Mouse (Mus musculus): Measurements from ENCODE around the gene Mrpl50. TPM values are rescaled to one million over a fixed set of nuclear protein-coding genes. Genes with fewer than 3 reads are reported as not detected.
A peak's percentile ranks its signal among the peaks of the same experiment; 100 is the strongest.

Mrpl50 gene
- total RNA-seq (2021), result 10 to 100 TPM; 28.3 to 31.2 TPM

DNA sequence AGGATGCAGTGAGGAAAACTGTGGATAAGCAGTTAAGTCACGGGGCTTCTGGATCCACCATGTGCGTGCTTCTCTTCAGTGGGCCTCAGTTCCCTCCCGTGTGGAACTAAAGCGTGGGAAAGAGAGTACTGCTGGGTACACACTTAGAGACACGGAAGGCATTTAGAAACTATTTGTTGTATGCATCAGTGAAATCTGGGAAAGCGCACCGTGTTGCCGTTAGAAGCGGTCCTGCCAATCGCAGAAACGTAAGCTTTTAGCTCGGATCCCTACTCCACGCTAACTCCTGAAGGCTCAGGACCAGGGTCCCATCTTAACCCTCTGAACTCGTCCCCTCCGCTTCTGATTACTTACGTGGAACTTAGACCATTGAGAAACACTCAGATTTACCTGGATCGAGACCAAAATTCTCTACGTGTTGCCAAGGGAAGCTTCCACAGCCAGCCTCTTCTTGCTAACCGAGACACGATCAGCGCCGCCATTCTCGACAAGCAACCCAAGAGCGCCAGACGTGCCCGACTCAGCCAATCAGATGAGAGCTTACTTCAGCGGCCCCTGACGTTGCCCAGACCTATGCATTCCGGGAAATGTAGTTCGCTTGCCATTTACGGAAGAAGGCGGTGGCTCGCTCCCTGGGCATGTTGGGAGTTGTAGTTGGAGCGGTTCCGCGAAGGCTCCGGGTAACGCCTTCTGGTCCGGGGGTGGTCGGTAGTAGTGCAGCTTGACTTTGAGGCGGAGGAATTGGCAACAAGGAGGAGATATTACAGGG, at the start of gene Mrpl50, which contains the start of gene Zfp189:
Gene Mrpl50, minus strand, starts transcription at position 522 of the 769 bp plus-strand sequence.
Gene Zfp189, plus strand, starts transcription at position 605 of the 769 bp plus-strand sequence.
- DNase-seq (ENCODE audit: low spot score in 2 of 2), result peak; percentile 97 to 99
- intact Hi-C loops (cut with DNase I), result loop anchor here (5.0 kb wide), 2 partner anchors 112 to 463 kb away; partner anchors contain the start of genes Plppr1 and Rnf20

DNA sequence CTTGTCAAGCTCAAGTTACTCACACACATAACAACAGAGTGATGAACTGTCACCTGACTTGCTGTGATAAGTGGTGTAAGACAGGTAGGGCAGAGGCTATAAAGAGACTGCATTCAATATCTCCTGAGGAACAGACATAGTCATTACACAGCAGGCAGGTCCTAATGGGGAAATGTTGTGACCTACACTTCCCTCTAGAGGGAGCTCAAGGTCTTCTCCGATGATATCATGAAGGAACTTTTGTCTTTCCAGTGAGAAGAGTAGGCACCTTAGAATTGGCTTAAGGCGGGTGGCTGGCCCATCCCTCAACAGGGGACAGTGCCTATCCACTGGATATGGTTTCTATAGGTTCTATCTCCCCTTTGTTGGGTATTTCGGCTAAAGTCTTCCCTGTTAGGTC, 46.7 kb upstream of the Mrpl50 start:
- intact Hi-C loops (cut with DNase I), result loop anchor here (1.0 kb wide), 1 partner anchor 60 kb away; no protein-coding TSS in a partner anchor

DNA sequence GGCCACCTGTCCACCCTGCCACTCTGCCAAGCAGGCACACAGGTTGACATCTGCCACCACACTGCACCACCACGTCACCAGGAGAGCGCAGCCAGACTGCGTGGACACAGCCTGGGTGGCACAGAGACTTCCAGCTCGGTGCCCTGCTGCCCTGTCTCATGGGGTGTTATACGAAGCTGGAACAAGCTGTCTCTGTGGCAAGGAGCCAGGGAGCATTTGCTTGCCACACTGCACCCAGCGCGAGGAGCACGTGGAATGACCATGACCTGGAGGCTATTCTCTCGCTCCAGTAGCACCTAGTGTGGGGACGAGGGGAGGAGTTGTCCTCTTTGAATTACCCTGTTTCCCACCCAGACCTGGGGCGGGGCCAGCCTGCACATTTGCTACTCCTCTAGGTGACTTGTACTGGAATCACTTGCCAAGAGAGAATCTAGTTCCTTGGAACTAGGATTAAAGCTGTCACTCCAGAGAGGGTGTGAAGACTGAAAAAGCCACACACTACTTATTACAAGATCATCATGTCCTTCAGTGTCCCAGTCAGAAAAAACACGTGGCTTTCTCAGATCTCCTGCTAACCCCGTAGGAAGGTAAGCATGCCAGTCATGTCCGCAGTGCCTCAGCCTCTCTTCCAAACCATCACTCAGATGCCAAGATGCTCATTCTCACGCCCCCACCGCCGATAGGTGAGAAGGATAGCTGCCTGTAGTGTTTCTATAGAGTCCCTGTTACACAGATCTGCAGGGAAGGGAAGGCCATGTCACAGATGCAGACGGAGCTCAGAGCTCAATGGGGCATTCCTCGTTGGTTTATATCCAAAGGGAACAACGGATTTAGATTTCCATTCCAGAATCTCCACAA, 39.3 kb upstream of the Mrpl50 start:
- DNase-seq (ENCODE audit: low spot score in 2 of 2), result peak; percentile 35 to 43
- intact Hi-C loops (cut with DNase I), result no loop called here

More for the DNA sequence above, 46.7 kb upstream of the Mrpl50 start:
- peak; percentile 70 to 87 for DNase-seq (ENCODE audit: low spot score in 2 of 2)

DNA sequence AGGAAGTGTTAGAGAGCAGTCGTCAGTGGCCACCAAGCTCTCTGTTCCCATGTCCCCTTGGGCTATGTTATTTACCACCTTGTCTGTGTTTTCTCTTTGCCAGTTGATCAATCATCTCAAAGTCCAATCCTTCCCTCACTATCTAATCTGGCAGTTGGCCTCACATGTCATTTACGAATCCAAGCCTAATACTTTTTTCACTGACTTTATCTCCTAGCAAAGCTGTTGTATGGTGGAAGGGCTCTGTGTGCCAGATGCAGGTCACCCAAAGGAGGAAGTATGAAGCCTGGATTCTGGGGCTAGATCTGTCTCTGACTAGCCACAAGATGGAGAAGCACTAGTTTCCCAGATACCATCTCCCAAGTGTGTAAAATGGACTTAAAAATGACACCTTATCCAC, 37.3 kb upstream of the Mrpl50 start:
- DNase-seq (ENCODE audit: low spot score in 2 of 2), result no peak
- intact Hi-C loops (cut with DNase I), result no loop called here

DNA sequence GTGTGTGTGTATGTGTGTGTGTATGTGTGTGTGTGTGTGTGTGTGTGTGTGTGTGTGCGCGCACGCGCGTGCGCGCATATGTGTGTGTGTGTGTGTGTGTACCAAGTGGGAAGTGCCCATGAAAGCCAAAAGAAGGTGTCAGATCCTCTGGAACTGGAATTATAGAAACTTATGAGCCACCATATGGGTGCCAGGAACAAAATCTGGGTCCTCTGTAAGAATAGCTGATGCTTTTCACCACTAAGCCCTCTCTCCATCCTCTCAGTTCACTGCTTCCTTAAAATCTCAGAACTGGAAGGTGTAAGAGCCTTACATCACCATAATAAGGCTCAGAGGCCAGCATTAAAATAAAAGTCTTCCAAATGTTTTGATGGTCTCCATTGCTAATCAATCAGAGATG, 36.5 kb upstream of the Mrpl50 start:
- intact Hi-C loops (cut with DNase I), result loop anchor here (2.0 kb wide), 1 partner anchor 35 kb away; no protein-coding TSS in a partner anchor
- peak in 1 of 2 experiments; percentile 43 for DNase-seq (ENCODE audit: low spot score in 2 of 2)

DNA sequence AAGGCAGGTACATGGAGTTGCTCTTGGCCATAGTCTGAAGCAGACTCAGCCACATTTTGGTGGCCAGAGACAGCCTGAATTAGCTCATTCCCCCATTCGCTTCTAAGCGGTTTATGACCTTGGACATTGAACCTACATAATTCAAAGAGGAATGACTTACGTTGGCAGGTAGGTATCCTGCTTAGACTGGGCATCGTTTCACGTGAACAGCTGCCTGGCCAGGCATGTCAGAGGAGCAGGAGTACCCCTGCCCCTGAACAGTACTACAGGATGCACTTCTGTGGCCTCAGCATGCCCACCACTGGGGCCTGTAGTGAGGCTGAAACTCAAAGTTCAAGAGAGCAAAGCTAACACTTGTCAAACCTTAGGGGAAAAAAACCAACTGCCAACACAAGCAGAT, 32.5 kb upstream of the Mrpl50 start:
- intact Hi-C loops (cut with DNase I), result no loop called here

DNA sequence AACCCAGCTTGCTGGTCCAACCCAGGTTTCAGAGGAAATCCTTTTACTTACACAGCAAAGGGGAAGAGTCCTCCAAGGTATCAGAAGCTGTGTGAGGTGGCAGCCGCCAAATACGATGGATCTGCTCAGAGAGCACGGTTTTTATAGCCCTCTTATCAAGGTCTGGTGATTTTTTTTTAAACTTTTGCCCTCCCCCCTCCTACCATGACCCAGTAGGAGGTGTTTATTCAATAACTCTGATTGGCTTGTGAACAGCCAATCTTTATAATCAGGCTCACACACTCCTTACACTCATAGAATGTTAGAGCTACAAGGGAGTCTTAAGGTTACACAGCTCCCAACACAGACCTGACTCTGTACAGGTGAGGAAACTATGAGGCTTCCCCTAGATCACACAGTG, 28.5 kb upstream of the Mrpl50 start, which contains the start of gene Aldob:
Gene Aldob, minus strand, starts transcription at position 164 of the 400 bp plus-strand sequence.
- DNase-seq (ENCODE audit: low spot score in 2 of 2), result no peak
- intact Hi-C loops (cut with DNase I), result no loop called here

More for the DNA sequence above, 32.5 kb upstream of the Mrpl50 start:
- DNase-seq (ENCODE audit: low spot score in 2 of 2), result no peak

DNA sequence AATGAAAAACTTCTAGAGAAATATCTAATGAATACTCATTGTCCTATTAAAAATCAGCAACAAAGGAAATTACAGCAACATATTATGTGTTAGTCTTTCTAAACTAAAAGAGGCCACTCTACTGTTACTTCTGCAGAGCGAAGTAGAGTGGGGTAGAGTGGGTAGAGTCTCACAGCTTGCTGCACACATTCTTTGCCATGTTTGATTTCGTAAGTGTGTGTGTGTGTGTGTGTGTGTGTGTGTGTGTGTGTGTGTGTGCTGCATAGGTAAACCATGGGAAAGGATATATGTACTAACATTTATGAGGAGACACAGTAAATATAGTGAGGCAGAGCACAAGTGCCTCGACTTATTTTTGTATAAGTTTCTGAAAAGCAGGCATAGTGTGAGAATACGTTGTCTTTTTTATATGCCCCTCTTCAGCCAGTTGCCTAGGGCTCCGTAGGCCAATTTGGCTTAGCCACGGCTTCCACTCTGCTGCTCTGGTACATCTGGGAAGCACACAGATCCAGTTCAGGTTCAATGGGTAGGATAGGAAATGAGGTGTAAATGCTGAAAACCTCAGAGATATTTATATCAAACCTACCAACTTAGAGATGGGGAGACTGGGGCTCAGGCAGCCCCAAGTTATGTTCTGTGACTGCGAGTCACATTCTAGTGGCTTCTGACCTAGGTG, 26.8 kb upstream of the Mrpl50 start:
- no peak for DNase-seq (ENCODE audit: low spot score in 2 of 2)
- intact Hi-C loops (cut with DNase I), result no loop called here

DNA sequence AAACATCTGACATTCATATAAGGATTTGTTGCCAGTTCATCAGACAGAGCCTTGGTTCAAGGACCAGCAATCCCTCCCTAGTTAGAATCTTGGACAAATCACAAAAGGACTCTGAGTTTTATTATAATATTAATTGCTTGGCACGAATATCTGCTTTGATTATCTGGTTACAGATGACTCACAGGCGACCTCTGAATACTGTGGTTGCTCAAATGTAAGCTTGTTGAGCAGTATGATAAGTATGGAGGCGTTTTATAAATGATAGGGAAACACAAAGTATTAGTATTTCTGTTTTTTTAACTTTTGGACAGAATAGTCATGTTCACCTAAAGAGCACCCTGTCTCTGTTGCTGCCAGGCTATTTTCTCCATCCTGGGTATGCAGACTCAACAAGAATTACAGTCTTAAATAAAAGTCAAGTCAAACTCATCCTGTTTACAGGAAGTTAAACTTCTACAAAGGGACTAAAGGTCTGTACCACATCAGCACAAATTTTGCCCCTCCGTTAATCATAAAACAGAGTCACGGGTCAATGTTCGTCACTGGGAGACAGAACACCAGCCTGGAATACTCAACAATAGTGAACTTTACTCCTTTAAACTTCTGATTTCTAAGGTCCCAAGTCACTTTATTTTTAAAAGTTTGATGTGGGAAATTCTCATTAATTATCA, 26.1 kb upstream of the Mrpl50 start:
- no peak for DNase-seq (ENCODE audit: low spot score in 2 of 2)
- intact Hi-C loops (cut with DNase I), result no loop called here

DNA sequence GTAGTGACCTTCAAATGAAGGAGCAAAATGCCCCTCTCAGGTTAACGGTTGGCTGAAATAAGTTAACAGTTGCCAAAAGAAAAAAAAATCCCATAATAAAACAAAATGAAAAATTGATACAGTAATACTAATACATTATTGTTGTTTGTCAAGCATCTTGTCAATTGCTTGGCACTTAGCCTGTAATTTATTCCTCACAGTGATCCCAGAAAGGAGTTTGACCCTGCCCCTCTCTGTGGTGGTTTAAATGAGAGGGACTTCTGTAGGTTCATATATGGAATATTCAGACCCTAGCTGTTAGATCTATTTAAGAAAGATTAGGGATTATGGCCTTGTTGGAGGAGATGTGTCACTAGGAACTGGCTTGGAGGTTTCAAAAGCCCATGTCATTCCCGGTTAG, 25.1 kb upstream of the Mrpl50 start:
- intact Hi-C loops (cut with DNase I), result no loop called here
- no peak for DNase-seq (ENCODE audit: low spot score in 2 of 2)

DNA sequence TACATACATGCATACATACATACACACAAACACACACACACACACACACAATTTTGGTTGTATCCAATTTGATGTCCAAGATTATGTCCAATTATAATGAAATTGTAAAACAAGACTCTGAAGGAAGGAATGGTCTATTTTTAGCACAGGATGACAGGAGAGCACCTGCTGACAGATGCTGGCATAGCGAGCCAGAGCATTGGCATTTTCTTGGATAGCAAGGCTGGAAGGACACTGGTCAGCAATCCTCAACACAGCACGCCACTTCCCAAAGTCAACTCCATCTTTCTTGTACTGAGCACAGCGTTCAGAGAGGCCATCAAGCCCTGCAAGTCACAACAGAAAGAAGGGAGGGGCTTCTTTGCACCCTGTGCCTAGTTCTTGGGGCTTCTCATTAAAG, 20.1 kb upstream of the Mrpl50 start:
- DNase-seq (ENCODE audit: low spot score in 2 of 2), result no peak
- intact Hi-C loops (cut with DNase I), result no loop called here

DNA sequence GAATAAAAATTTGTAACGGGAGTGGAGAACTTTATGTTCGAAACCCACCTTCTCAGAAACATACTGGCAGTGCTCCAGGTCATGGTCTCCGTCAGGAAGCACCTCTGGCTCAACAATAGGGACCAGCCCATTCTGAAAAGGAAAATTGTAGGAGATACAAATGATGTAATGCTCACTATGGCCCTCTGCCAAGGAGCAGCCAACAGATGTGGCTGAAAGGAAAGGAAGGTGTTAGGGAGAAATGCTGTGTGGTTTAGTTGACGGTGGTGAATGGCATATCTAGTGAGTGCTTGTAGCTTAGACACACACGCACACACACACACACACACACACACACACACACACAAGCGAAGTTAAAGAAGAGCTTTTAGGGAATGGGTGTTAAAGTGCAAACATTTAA, 18.8 kb upstream of the Mrpl50 start:
- DNase-seq (ENCODE audit: low spot score in 2 of 2), result peak in 1 of 2 experiments; percentile 10
- intact Hi-C loops (cut with DNase I), result no loop called here

DNA sequence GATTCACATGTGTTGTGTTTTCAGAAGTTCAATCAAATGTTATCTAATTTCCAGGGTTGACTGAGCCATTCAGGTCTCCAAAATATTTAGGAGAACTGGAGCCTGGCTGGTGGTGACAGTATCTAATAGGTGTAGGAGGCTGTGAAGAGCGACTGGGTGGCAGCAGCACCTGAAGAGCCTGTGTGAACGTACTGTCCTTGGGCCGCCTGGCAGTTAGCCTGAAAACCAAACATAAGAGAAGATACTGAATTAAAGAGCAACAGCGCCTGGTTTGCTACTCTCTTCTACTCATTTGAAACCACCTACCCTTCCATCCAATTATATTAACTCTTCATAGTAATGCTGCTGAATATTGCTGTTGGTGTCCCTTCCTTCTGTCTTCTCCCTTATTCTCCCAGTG, 15.8 kb upstream of the Mrpl50 start:
- no peak for DNase-seq (ENCODE audit: low spot score in 2 of 2)
- intact Hi-C loops (cut with DNase I), result no loop called here

DNA sequence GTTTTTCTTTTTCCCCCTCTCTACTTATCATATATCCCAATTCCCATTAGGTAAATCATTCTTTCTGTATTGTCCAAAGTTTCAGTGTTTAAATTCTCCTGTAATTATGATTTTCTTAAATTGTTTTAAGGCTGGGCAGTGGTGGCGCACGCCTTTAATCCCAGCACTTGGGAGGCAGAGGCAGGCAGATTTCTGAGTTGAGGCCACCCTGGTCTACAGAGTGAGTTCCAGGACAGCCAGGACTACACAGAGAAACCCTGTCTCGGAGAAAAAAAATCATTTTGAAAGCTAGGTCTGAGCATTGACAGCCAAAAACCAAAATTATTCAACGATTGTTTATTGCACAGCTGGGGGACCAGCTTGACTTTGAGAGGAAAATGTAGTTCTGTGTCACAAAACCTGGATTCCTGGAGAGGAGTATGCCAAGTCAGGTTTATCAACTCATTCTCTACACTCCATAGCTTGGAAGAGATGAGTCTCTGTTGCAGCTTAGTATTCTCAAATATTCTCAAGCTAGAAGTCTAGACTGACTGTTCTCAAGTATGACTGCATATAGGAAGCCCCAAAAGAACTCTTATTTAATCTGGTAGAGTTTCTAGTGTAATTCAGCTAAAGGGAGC, 14.9 kb upstream of the Mrpl50 start:
- no peak for DNase-seq (ENCODE audit: low spot score in 2 of 2)
- intact Hi-C loops (cut with DNase I), result no loop called here

DNA sequence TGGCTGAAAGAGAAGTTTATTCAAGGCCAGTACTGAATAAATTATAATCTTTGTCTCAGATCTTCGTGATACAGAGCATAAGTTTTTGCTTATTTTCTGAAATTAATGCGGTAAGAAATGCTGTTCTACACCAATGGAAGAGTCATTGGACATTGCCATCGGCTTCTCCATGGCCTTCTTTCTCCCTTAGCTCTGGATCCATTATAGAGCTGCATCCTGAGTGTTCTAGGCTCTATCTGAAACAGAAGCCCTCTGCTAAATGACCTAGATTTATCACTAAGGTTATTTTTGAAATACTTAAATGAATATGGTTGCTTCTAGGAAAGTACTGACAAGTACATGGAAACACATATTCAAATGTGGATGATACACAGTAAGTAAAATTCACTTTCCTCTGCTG, 14.1 kb upstream of the Mrpl50 start:
- DNase-seq (ENCODE audit: low spot score in 2 of 2), result no peak
- intact Hi-C loops (cut with DNase I), result no loop called here

DNA sequence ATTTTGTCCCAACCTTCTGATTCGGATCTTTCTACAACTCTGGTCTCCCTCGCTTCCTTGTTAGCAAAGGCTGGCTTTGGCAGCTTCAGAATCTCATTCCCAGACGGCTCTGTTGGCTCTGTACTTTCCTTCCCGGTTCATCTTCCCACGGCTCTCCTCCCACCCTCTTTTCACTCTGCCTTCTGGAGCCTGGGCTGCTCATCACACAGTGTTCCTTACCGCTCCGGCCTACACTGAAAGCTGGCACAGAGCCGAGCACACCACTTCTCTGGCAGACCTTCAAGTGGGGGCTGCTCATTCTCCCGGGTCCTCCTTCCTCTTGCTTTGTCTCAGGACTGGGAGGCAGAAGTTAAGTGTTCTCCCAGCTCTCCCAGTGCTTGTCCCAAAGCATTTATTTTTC, 1.7 kb upstream of the Mrpl50 start:
- intact Hi-C loops (cut with DNase I), result loop anchor here (1.0 to 5.0 kb wide), 4 partner anchors 34 to 465 kb away; partner anchors contain the start of genes Plppr1, Rnf20 and Tmem246
- peak; percentile 83 to 96 for DNase-seq (ENCODE audit: low spot score in 2 of 2)

DNA sequence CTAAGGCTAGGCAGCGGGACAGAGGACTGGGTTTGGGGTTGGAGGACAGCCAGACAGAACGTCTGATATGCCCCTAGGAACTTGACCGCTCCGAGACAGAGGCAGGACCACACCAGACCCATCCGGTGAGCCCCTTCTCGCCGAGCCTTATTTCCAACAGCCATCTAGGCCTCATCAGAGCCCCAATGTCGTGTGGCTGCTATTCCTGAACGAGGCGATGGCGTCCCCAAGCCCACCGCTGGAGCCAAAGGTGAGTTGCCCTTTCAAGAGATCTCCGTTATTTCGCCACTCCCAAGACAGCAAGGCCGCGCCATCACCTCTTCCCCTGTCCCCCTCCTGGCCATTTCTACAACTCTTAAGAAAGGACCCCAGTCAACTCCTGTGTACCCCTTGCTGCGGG, 453 bp upstream of the Mrpl50 start:
- intact Hi-C loops (cut with DNase I), result loop anchor here (5.0 kb wide), 2 partner anchors 111 to 464 kb away; partner anchors contain the start of genes Plppr1 and Rnf20
- no peak for DNase-seq (ENCODE audit: low spot score in 2 of 2)

DNA sequence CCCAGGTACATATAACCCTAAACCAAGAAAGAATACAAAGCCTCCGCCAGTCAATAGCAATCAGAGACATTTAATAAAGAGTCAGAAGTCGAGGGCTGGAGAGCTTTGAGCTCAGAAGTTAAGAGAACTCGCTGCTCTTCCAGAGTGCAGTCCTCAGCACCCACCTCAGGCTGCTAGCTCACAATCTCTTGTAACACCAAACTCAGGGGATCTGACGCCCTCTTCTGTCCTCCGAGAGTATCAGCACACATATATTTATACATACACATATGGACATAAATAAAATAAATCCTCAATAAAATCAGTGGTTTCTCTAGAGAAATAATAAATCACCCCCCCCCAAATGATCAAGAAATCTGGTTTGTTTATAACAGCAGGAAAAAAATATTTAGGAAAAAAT, 1.4 kb downstream of the Mrpl50 start:
- no peak for DNase-seq (ENCODE audit: low spot score in 2 of 2)
- intact Hi-C loops (cut with DNase I), result no loop called here

DNA sequence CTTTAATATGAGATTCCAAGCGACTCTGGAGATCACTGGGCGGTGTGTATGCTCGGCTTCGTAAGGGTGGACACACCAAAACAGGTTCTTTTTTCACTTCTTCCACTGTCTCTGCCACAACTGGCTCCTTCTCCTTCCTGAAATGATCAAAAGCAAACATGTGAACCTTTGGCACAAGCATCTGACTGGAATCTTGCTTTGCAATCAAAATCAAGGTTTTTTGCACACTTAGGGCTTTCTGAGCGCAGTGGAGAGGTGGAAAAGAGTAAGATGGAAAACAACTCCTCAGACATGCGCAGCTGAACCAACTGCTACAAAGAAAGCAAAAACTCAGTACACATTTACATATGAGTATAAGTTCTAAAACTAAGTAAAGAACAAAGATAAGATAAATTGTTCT, 6.5 kb downstream of the Mrpl50 start:
- no peak for DNase-seq (ENCODE audit: low spot score in 2 of 2)
- intact Hi-C loops (cut with DNase I), result no loop called here

All from left cerebral cortex, postnatal 25 days (tissue).